Mouse (Mus musculus): Measurements from ENCODE around the gene Smagp. TPM values are rescaled to one million over a fixed set of nuclear protein-coding genes. Genes with fewer than 3 reads are reported as not detected.

Smagp gene
- polyA plus RNA-seq, 1 experiment from 2014 or later, result 30.0 TPM

DNA sequence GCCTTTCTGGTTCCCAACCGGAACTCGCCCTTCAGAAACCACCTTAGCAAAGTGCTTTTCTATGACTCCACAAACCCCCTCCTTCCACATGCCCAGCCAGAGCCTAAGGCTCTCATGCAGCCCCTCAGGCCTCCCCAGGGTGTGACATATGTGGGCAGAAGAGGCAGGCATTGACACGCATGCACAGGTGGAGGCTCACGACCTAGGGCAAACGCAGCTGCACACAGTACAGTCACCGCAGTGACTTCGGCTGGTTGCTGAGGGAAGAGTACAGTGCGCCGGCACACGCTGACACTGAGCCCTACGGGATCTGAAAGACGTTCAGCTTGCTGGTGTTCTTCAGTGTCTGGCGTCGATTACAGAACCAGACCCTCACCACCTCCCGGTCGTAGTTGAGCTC is 58.8 kb downstream of the Smagp start:
- H3K27me3 ChIP-seq, result no peaks in the 10 kb centered on the region
- no peak overlapping the region for H3K27ac ChIP-seq
- H3K36me3 ChIP-seq, result peaks cover 7% of the 10 kb centered on the region; the same call in 1 of the 2 replicates
- no peak overlapping the region for H3K4me3 ChIP-seq (replicated peaks)
- H3K4me1 ChIP-seq, result peaks cover 22% of the 10 kb centered on the region
- no peak overlapping the region for H3K4me2 ChIP-seq
- H3K9ac ChIP-seq, result no peak overlapping the region
- 88% methylated on average over 16 of the region's 16 CpGs for WGBS
- no peak for ATAC-seq (replicated peaks; ENCODE audit: low FRiP score)
- H3K9me3 ChIP-seq (replicated peaks), result no peaks in the 10 kb centered on the region

DNA sequence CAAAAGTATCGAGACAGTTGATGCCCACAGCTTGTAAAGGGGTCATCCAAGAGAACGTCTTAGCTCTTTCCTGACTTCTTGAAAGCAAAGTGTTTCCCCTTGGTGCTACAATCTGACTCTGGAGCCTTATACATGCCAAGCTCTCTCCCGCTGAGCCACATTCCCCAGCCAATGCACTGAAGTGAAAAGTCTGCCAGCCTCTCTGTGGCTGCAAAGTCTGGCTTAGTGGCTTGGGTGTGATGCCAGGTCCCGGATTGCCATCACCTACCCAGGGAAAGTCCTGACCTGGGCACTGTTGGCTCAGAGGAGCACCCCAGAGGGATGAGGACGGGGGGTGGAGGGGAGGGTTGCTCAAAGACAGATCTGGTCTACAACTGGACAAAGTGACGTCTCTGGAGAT is 59.9 kb downstream of the Smagp start:
- peaks cover 7% of the 10 kb centered on the region; the same call in 1 of the 2 replicates for H3K36me3 ChIP-seq
- no peak overlapping the region for H3K4me2 ChIP-seq
- H3K27me3 ChIP-seq, result no peaks in the 10 kb centered on the region
- H3K9ac ChIP-seq, result no peak overlapping the region
- H3K4me3 ChIP-seq (replicated peaks), result no peak overlapping the region
- H3K4me1 ChIP-seq, result peaks cover 22% of the 10 kb centered on the region
- 81% methylated on average over 6 of the region's 6 CpGs for WGBS
- H3K9me3 ChIP-seq (replicated peaks), result no peaks in the 10 kb centered on the region
- no peak for ATAC-seq (replicated peaks; ENCODE audit: low FRiP score)
- no peak overlapping the region for H3K27ac ChIP-seq

DNA sequence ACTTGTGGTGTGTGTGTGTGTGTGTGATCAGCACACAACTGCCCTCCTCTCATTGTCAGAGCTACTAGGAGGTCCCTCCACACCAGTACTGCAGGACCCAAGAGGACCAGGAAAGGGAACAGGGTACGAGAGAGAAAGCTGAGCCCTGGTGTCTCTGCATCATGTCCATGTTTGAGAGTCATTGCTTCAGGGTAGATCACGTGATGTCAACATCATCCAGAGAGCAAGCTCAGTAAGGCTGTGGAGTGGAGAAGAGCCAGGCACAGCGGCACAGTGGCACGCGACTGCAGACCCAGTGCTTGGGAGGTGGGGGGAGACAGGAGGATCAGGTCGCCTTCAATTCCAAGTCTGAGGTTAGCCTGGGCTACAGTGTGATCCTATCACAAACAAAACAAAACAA is 60.3 kb downstream of the Smagp start:
- Histone ChIP-seq H3K27ac (no peak overlapping the region), H3K9ac (no peak overlapping the region), H3K36me3 (peaks cover 7% of the 10 kb centered on the region; the same call in 1 of the 2 replicates), H3K4me3 (replicated peaks) (no peak overlapping the region), H3K9me3 (replicated peaks) (no peaks in the 10 kb centered on the region), H3K27me3 (no peaks in the 10 kb centered on the region), H3K4me2 (no peak overlapping the region), H3K4me1 (peaks cover 22% of the 10 kb centered on the region)
- no peak for ATAC-seq (replicated peaks; ENCODE audit: low FRiP score)
- WGBS, result 83% methylated on average over 6 of the region's 6 CpGs

DNA sequence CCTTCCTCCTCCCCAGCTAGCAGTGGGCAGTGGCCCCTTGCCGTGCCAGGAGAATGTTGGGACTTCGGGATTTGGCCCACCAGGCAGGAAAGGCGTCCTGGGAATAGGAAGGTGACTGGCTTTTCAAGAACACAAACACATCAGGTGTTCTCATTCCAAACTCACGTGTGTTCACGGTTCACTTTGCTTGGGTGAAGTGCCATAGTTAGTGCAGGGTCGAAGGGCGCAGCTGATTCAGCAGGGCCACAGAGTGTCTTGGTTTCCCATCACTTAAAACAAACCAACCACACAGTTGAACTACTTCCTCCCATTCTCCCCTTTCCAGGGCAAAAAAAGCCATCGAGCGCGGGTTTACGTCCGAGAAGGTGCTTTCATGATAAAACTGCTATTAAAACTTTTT is 61.4 kb downstream of the Smagp start:
- peaks cover 7% of the 10 kb centered on the region; the same call in 1 of the 2 replicates for H3K36me3 ChIP-seq
- no peak overlapping the region for H3K9ac ChIP-seq
- peaks cover 22% of the 10 kb centered on the region for H3K4me1 ChIP-seq
- no peak overlapping the region for H3K4me2 ChIP-seq
- no peaks in the 10 kb centered on the region for H3K9me3 ChIP-seq (replicated peaks)
- H3K4me3 ChIP-seq (replicated peaks), result no peak overlapping the region
- H3K27me3 ChIP-seq, result no peaks in the 10 kb centered on the region
- peak overlapping the region; percentile 79; the same call in 1 of the 2 replicates for H3K27ac ChIP-seq
- no peak for ATAC-seq (replicated peaks; ENCODE audit: low FRiP score)
- WGBS, result 80% methylated on average over 12 of the region's 12 CpGs

DNA sequence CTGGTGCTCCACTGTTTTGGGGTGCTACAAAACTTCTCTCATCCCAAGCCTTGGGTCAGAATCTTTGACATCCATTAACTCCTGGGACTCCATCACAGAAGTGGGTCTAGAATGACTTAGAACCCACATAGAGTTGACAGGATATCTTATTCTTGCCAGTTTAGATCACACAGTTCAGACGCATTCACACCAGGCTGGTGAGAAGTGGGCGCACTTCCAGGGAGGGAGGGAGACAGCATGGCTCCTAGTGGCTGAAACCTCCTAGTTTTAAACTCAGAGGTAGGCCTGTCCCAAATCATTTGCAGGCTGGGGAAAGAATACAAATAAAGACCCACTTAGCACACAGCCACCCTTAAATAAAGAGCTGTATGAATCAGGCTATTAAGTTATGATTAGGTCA is 62.4 kb downstream of the Smagp start:
- no peak for ATAC-seq (replicated peaks; ENCODE audit: low FRiP score)
- Histone ChIP-seq H3K4me2 (no peak overlapping the region), H3K9me3 (replicated peaks) (no peaks in the 10 kb centered on the region), H3K4me3 (replicated peaks) (no peak overlapping the region), H3K36me3 (peaks cover 7% of the 10 kb centered on the region; the same call in 1 of the 2 replicates), H3K4me1 (peaks cover 22% of the 10 kb centered on the region), H3K9ac (no peak overlapping the region), H3K27me3 (no peaks in the 10 kb centered on the region), H3K27ac (peak overlapping the region; percentile 79)
- WGBS, result 82% methylated on average over 2 of the region's 2 CpGs

DNA sequence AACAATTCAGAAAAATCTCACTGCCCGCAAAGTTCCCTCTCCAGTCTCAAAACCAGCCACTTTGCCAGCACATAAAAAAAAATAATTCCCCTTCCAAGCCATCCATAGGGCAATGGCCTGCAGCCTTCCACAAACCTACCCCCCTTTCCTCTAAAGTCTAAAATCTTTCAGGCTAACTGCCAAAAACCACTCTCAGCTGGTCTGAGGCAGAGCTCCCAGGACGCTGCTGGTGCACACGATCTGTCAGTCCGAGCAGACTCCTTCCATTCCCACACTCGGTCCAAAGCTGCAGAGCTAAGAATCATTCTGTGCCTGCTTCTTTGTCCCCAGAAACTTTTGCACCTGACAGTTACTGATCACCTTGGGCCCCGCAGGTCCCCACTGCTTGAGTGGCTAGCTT is 62.8 kb downstream of the Smagp start:
- no peak for ATAC-seq (replicated peaks; ENCODE audit: low FRiP score)
- no peak overlapping the region for H3K4me2 ChIP-seq
- no peaks in the 10 kb centered on the region for H3K27me3 ChIP-seq
- peaks cover 22% of the 10 kb centered on the region for H3K4me1 ChIP-seq
- WGBS, result 45% methylated on average over 6 of the region's 6 CpGs
- no peaks in the 10 kb centered on the region for H3K9me3 ChIP-seq (replicated peaks)
- H3K9ac ChIP-seq, result no peak overlapping the region
- H3K27ac ChIP-seq, result peak overlapping the region; percentile 79
- peaks cover 7% of the 10 kb centered on the region; the same call in 1 of the 2 replicates for H3K36me3 ChIP-seq
- no peak overlapping the region for H3K4me3 ChIP-seq (replicated peaks)

Small RNA genes within 50 kb of the gene (microRNA-seq; reads per million reads assigned to microRNA genes)
- not detected for gene Mir6961

Other genes starting within 250 kb of the Smagp start
- gene Gm5475, start 214.8 kb downstream of the Smagp start, polyA plus RNA-seq (2015; fragmentation: Nextera tagmentation; extraction: Ambion mirVana), result 0.15 and 0.25 TPM in 2 replicates
- gene Slc11a2, start 211.9 kb downstream of the Smagp start, polyA plus RNA-seq (2015; fragmentation: Nextera tagmentation; extraction: Ambion mirVana), result 26.8 and 28.2 TPM in 2 replicates
- 27.5 and 27.8 TPM in 2 replicates for gene Letmd1, start 167.9 kb downstream of the Smagp start, polyA plus RNA-seq (2015; fragmentation: Nextera tagmentation; extraction: Ambion mirVana)
- gene Csrnp2, start 141.5 kb downstream of the Smagp start, polyA plus RNA-seq (2015; fragmentation: Nextera tagmentation; extraction: Ambion mirVana), result 16.0 and 16.9 TPM in 2 replicates
- 38.1 and 38.2 TPM in 2 replicates for gene Tfcp2, start 84.9 kb downstream of the Smagp start, polyA plus RNA-seq (2015; fragmentation: Nextera tagmentation; extraction: Ambion mirVana)
- gene Pou6f1, start 37.0 kb downstream of the Smagp start, polyA plus RNA-seq (2015; fragmentation: Nextera tagmentation; extraction: Ambion mirVana), result 8.4 and 9.1 TPM in 2 replicates
- 237 and 241 TPM in 2 replicates for gene Dazap2, start 21.6 kb downstream of the Smagp start, polyA plus RNA-seq (2015; fragmentation: Nextera tagmentation; extraction: Ambion mirVana)
- 2.6 and 3.2 TPM in 2 replicates for gene Bin2, start 32.6 kb upstream of the Smagp start, polyA plus RNA-seq (2015; fragmentation: Nextera tagmentation; extraction: Ambion mirVana)
- gene Cela1, start 51.0 kb upstream of the Smagp start, polyA plus RNA-seq (2015; fragmentation: Nextera tagmentation; extraction: Ambion mirVana), result 16.5 and 18.3 TPM in 2 replicates
- 1.0 and 2.4 TPM in 2 replicates for gene Galnt6, start 92.4 kb upstream of the Smagp start, polyA plus RNA-seq (2015; fragmentation: Nextera tagmentation; extraction: Ambion mirVana)
- 9.6 and 9.9 TPM in 2 replicates for gene Slc4a8, start 124.8 kb upstream of the Smagp start, polyA plus RNA-seq (2015; fragmentation: Nextera tagmentation; extraction: Ambion mirVana)
- gene Scn8a, start 232.9 kb upstream of the Smagp start, polyA plus RNA-seq (2015; fragmentation: Nextera tagmentation; extraction: Ambion mirVana), result 11.9 and 13.3 TPM in 2 replicates

All from kidney, embryonic 15.5 days (tissue).